Mouse (Mus musculus) heart, adult 2 months (tissue): ENCODE measurements around the gene 1110032A03Rik.

Source experiments
- CTCF ChIP-seq: fragments of 200-600 bp; IDR thresholded peaks from 2 replicates; pipeline ENCODE4 v1.8.1; 2022; ENCODE audit warnings: antibody characterized with exemption, mild to moderate bottlenecking, moderate library complexity
- POLR2A ChIP-seq: fragments of 200-500 bp; IDR thresholded peaks from 2 replicates; pipeline ENCODE4 v1.6.1; 2011; ENCODE audit warnings: mild to moderate bottlenecking, low read depth, low read length, control low read depth; ENCODE audit not compliant: insufficient read depth

- TF ChIP-seq CTCF (no peak), POLR2A (no peak)
Measured at GRCm38 (mm10) chr9:50714188-50714587, 61.1 kb downstream of the 1110032A03Rik start.
